Mouse (Mus musculus) midbrain, embryonic 13.5 days (tissue): ENCODE measurements around the gene Arhgap22. TPM values are rescaled to one million over a fixed set of nuclear protein-coding genes. Genes with fewer than 3 reads are reported as not detected.

ENCODE experiments used
- ATAC-seq: fragments of 200-750 bp; cut with Nextera tagmentation; 2 replicates; pipeline ENCODE4 v1.8.0; 2017; ENCODE audit warnings: mild to moderate bottlenecking, moderate TSS enrichment, moderate library complexity
- H3K27ac ChIP-seq: fragments of 300-500 bp; sonication (generic); 2 replicates; pipeline ENCODE4 v1.5.1; 2015; ENCODE audit warnings: inconsistent platforms, mild to moderate bottlenecking, moderate library complexity
- H3K27me3 ChIP-seq: fragments of 300-500 bp; sonication (generic); 2 replicates; pipeline ENCODE4 v1.6.1; 2015; ENCODE audit warnings: mild to moderate bottlenecking, inconsistent platforms
- H3K36me3 ChIP-seq: fragments of 300-500 bp; sonication (generic); 2 replicates; pipeline ENCODE4 v1.6.1; 2015; ENCODE audit warnings: mild to moderate bottlenecking, inconsistent platforms
- H3K4me1 ChIP-seq: fragments of 300-500 bp; sonication (generic); replicated peaks from 2 replicates; pipeline ENCODE4 v1.6.1; 2015; ENCODE audit warnings: inconsistent platforms
- H3K4me2 ChIP-seq: fragments of 300-500 bp; sonication (generic); replicated peaks from 2 replicates; pipeline ENCODE4 v1.6.1; 2015; ENCODE audit warnings: moderate library complexity, mild to moderate bottlenecking, inconsistent platforms
- H3K4me3 ChIP-seq: fragments of 300-500 bp; sonication (generic); replicated peaks from 2 replicates; pipeline ENCODE4 v1.5.1; 2015; ENCODE audit warnings: mild to moderate bottlenecking, inconsistent platforms
- H3K9ac ChIP-seq: fragments of 300-500 bp; sonication (generic); replicated peaks from 2 replicates; pipeline ENCODE4 v1.6.1; 2015; ENCODE audit warnings: mild to moderate bottlenecking, inconsistent platforms
- H3K9me3 ChIP-seq: fragments of 300-500 bp; sonication (generic); 2 replicates; pipeline ENCODE4 v1.6.1; 2016; ENCODE audit warnings: mild to moderate bottlenecking, inconsistent platforms
- WGBS: fragments of 180-500 bp; shearing (Covaris S2); methylation state at CpG from one replicate; pipeline ENCODE4 v1.1.7; 2015; 5-methylcytosine and 5-hydroxymethylcytosine counted together
- polyA plus RNA-seq: library from polyadenylated mRNA; unstranded; fragments of >200 nt; fragmentation: Nextera tagmentation; extraction: Ambion mirVana; gene quantifications from 2 replicates; pipeline ENCODE4 v1.2.1, GENCODE M21; 2015

Arhgap22 gene
- polyA plus RNA-seq, 1 experiment from 2014 or later = 0.44 TPM

DNA sequence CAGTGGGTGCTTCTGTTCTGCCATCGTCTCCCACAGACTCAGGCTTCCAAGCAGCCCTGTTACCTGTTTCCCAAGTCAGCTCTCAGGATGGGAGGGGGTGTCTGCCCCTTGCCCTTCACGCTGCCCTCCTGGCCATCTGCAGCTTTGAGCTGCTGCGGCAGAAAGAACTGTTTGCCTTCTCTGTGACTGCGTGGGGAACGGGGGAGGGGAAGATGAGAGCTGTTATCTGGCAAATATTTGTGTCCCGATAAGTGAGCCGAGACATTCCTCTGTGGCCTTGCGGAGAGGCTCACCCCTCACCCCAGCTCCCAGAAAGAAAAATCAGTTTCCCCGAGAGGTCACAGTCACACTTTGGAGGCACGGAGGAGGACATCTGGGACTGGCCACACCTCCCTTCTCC lies 149.0 kb downstream of the Arhgap22 start:
- Histone ChIP-seq H3K4me3 (no peak overlapping the region), H3K9me3 (no peaks in the 10 kb centered on the region), H3K4me2 (no peak overlapping the region), H3K27me3 (no peaks in the 10 kb centered on the region), H3K4me1 (peaks cover 21% of the 10 kb centered on the region), H3K9ac (no peak overlapping the region), H3K36me3 (no peaks in the 10 kb centered on the region), H3K27ac (no peak overlapping the region)
- WGBS = 35% methylated on average over 10 of the region's 10 CpGs
- no peak for ATAC-seq

DNA sequence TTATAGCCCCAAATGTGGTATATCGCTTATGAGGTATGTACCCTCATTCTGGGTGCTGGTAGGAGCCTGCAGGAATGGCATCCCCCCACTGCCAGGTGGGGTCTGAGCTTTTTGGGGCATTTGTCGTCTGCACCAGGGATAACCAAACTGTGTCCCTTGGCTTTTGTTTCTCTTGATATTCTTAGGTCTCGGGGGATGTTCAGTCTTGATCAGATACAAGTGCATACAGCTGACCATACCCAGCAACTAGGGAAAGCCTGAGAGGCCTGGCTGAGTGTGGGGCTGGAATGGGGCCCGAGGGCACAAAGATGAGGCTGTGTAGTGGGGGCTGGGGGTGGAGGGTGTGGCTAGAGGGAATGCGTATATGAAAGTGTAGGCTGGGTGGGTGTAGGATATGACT lies 149.8 kb downstream of the Arhgap22 start:
- WGBS = 88% methylated on average over 5 of the region's 5 CpGs
- Histone ChIP-seq H3K4me3 (no peak overlapping the region), H3K27me3 (no peaks in the 10 kb centered on the region), H3K36me3 (no peaks in the 10 kb centered on the region), H3K9ac (no peak overlapping the region), H3K4me2 (no peak overlapping the region), H3K4me1 (peaks cover 21% of the 10 kb centered on the region), H3K27ac (no peak overlapping the region), H3K9me3 (no peaks in the 10 kb centered on the region)
- no peak for ATAC-seq

DNA sequence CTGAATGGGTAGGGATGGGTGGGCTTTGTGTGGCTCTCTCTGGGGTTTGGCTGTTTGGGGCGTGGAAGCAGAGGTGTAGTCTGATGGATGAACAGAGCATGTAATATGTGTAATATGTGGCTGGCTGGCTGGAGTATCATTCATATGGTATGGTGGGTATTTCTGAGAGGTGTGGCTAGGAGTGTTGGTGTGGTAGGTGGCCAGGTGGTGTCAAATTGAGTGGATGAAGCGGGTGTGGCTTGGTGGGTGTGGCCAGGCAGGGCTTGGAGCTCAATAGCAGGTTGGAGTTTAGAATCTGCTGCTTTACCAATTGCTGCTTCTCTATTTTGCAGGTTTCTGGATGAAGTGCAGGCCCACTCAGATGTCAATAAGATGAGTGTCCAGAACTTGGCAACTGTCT lies 150.2 kb downstream of the Arhgap22 start:
- no peaks in the 10 kb centered on the region for H3K36me3 ChIP-seq
- 89% methylated on average over 2 of the region's 2 CpGs for WGBS

GRCm38 (mm10) chr14:33366891-33367777 lies 153.3 kb downstream of the Arhgap22 start:
- WGBS = 71% methylated on average over 30 of the region's 30 CpGs
- H3K4me1 ChIP-seq = peaks cover 33% of the 10 kb centered on the region
- no peak overlapping the region for H3K9ac ChIP-seq
- no peaks in the 10 kb centered on the region for H3K36me3 ChIP-seq
- no peak overlapping the region for H3K27ac ChIP-seq
- no peaks in the 10 kb centered on the region for H3K9me3 ChIP-seq
- H3K27me3 ChIP-seq = no peaks in the 10 kb centered on the region
- no peak overlapping the region for H3K4me2 ChIP-seq
- no peak overlapping the region for H3K4me3 ChIP-seq
- 0 out of 2 replicates have a peak, but pooled peaks have one; percentile 11 for ATAC-seq

More for the DNA sequence above, 150.2 kb downstream of the Arhgap22 start:
- Histone ChIP-seq H3K27me3 (no peaks in the 10 kb centered on the region), H3K4me3 (no peak overlapping the region), H3K9ac (no peak overlapping the region), H3K9me3 (no peaks in the 10 kb centered on the region), H3K4me2 (no peak overlapping the region), H3K4me1 (peaks cover 21% of the 10 kb centered on the region), H3K27ac (no peak overlapping the region)
- no peak for ATAC-seq

DNA sequence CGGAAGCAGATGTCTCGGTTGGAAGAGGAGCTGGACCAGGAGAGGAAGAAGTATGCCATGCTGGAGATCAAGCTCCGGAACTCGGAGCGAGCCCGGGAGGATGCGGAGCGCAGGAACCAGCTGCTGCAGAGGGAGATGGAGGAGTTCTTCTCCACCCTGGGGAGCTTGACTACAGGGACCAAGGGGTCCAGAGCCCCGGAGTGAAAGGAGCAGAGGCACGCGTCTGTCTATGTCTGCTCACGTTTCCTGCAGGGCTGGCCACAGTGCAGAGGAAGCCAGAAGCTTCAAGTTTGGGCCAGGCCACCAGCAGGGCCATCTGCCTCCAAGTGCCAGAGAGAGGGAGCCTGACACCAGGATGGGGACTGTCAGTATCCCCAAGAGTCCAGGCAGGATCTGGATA lies 155.5 kb downstream of the Arhgap22 start:
- Histone ChIP-seq H3K27me3 (no peaks in the 10 kb centered on the region), H3K4me2 (no peak overlapping the region), H3K4me3 (no peak overlapping the region), H3K9me3 (no peaks in the 10 kb centered on the region), H3K4me1 (peaks cover 22% of the 10 kb centered on the region), H3K36me3 (no peaks in the 10 kb centered on the region), H3K9ac (no peak overlapping the region), H3K27ac (no peak overlapping the region)
- 85% methylated on average over 12 of the region's 12 CpGs for WGBS
- no peak for ATAC-seq

DNA sequence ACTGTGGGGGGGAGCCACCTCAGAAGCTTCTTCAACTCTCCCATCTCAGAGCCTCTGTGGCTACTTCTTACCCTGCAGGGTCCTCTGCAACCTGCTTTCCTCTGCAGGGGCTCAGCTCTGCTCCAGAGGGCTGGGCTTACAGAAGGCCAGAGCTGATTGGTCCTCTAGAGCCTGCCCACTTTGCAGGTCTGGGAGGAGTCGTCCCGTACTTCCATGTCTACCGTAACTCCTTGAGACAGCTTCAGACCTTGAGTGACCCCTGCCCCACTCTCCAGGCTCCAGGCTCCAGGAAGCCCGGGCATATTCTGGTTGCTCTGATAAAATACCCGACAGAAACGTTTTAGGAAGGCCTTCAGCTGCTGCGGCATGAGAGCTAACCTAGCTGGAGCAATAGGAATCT lies 156.2 kb downstream of the Arhgap22 start:
- H3K4me1 ChIP-seq = peaks cover 22% of the 10 kb centered on the region

DNA sequence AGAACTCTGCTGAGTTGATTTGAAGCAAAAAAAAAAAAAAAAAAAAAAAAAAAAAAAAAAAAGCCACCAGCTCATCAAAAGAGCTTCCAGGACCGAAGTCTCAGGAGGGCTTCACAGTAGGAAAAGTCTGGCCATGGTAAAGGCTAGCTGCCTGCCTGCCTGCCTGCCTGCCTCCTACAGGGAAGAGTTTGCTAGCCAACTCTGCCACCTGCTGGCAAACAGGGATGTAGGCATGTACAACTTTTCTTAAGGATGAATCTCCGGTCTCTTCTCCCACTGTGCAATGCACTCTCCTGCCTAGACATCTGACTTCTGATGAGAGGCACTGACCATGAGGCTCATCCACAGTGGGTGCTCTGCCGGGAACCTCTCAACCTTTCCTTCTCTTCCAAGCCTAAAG lies 157.4 kb downstream of the Arhgap22 start:
- Histone ChIP-seq H3K9me3 (no peaks in the 10 kb centered on the region), H3K27me3 (no peaks in the 10 kb centered on the region), H3K4me2 (no peak overlapping the region), H3K9ac (no peak overlapping the region), H3K4me1 (peaks cover 22% of the 10 kb centered on the region), H3K27ac (no peak overlapping the region), H3K4me3 (no peak overlapping the region), H3K36me3 (no peaks in the 10 kb centered on the region)
- peak; percentile 68 for ATAC-seq
- 15% methylated on average over 3 of the region's 3 CpGs for WGBS

More for the DNA sequence above, 156.2 kb downstream of the Arhgap22 start:
- Histone ChIP-seq H3K4me2 (no peak overlapping the region), H3K4me3 (no peak overlapping the region), H3K27ac (no peak overlapping the region), H3K9ac (no peak overlapping the region), H3K36me3 (no peaks in the 10 kb centered on the region), H3K9me3 (no peaks in the 10 kb centered on the region), H3K27me3 (no peaks in the 10 kb centered on the region)
- ATAC-seq = 0 out of 2 replicates have a peak, but pooled peaks have one; percentile 22
- WGBS = 12% methylated on average over 7 of the region's 7 CpGs

DNA sequence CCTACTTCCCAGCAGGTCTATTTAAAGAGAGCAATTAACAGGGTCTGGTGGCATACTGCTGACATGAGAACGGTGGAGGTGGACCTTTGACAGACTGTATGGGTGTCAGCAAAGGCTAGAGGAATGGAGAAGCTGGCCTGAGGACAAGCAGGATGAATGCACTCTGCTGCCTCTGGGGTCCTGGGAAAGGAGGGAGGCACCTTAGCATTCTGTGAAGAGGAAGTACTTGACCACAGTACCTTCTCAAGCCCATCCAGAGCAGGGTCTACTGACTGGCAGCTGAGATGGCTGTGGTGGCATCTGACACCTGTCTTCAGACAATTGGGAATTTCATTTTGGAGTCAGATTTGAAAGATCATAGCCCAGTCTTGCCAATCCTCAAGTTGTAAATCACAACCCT lies 159.4 kb downstream of the Arhgap22 start:
- H3K9ac ChIP-seq = no peak overlapping the region
- no peak overlapping the region for H3K27ac ChIP-seq
- H3K4me1 ChIP-seq = peaks cover 12% of the 10 kb centered on the region
- H3K27me3 ChIP-seq = no peaks in the 10 kb centered on the region
- no peak for ATAC-seq
- no peak overlapping the region for H3K4me3 ChIP-seq
- WGBS = 75% methylated on average over 1 of the region's 1 CpGs
- no peak overlapping the region for H3K4me2 ChIP-seq
- H3K9me3 ChIP-seq = no peaks in the 10 kb centered on the region
- 0 out of 2 replicates have a peak, but pooled peaks cover 5% of the 10 kb centered on the region for H3K36me3 ChIP-seq

GRCm38 (mm10) chr14:33374089-33374488 lies 160.3 kb downstream of the Arhgap22 start:
- 85% methylated on average over 1 of the region's 1 CpGs for WGBS
- ATAC-seq = no peak
- Histone ChIP-seq H3K4me3 (no peak overlapping the region), H3K36me3 (0 out of 2 replicates have a peak, but pooled peaks cover 6% of the 10 kb centered on the region), H3K9ac (no peak overlapping the region), H3K4me2 (no peak overlapping the region), H3K27me3 (no peaks in the 10 kb centered on the region), H3K9me3 (no peaks in the 10 kb centered on the region), H3K27ac (no peak overlapping the region), H3K4me1 (peaks cover 12% of the 10 kb centered on the region)

GRCm38 (mm10) chr14:33377211-33377610 lies 163.4 kb downstream of the Arhgap22 start:
- Histone ChIP-seq H3K4me2 (no peak overlapping the region), H3K4me1 (no peaks in the 10 kb centered on the region), H3K4me3 (no peak overlapping the region), H3K27ac (no peak overlapping the region), H3K36me3 (peaks cover 12% of the 10 kb centered on the region), H3K9ac (no peak overlapping the region), H3K9me3 (no peaks in the 10 kb centered on the region), H3K27me3 (no peaks in the 10 kb centered on the region)
- 96% methylated on average over 3 of the region's 3 CpGs for whole genome bisulfite sequencing
- ATAC-seq = no peak

DNA sequence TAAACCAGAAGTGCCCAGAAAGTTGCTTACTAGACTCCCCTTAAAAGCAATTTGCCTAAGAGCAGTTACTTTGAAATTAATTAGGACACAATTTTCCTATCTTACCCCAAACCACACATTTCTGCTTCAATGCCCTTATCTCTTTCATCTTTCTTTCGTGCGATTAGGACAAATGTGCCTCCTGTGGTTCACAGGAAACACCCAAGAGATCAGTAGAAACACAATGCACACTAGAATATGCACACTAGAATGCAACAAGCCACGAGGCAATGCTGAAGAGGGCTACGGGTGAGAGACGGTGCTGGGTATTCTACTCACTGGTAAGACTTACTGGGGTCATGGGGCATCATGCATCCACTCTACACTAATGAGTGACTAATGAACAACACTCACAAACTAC lies 164.9 kb downstream of the Arhgap22 start:
- Histone ChIP-seq H3K9me3 (no peaks in the 10 kb centered on the region), H3K4me3 (no peak overlapping the region), H3K27ac (no peak overlapping the region), H3K36me3 (peaks cover 26% of the 10 kb centered on the region), H3K9ac (no peak overlapping the region), H3K4me2 (no peak overlapping the region), H3K4me1 (no peaks in the 10 kb centered on the region), H3K27me3 (no peaks in the 10 kb centered on the region)
- 57% methylated on average over 5 of the region's 5 CpGs for WGBS
- ATAC-seq = no peak

DNA sequence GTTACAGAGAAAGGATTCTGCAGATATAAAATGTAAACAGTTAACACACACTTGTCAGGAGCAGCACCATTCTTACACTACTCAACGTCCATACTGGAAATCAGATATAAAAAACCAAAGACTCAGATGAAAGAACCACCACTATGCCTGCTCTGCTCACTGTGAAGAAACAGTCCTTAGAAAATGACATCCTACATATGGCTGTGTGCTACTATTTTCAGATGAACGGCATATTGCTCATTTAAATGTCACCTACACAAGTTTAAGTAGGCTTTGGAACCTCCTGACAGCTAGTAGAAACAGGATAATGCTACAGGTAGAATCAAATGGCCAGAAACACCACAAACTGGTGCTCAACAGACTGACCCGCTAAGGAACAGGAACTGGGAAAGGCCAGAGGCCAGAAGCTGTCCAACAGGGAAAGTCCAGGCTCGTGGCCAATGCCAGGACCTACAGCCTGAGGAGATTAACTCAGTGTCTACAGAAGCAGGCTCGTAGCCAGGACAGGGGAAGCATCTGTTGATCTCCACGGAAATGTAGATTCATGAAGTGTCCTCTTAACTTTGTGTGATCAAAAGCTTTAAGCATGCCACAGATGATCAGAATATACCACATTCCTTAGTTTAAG lies 167.1 kb downstream of the Arhgap22 start:
- no peak overlapping the region for H3K4me3 ChIP-seq
- no peaks in the 10 kb centered on the region for H3K9me3 ChIP-seq
- H3K9ac ChIP-seq = no peak overlapping the region
- no peaks in the 10 kb centered on the region for H3K4me1 ChIP-seq
- no peak for ATAC-seq
- no peak overlapping the region for H3K4me2 ChIP-seq
- WGBS = 89% methylated on average over 6 of the region's 6 CpGs
- H3K27me3 ChIP-seq = no peaks in the 10 kb centered on the region
- peaks cover 33% of the 10 kb centered on the region for H3K36me3 ChIP-seq
- no peak overlapping the region for H3K27ac ChIP-seq
